ENCODE assay signal across 1 mouse cellular context in genomic region chr8:120463918-120464584, GRCm38 (mm10).
TF ChIP-seq lines count a peak whose summit lies in the region.

No protein-coding gene starts in this region.

TF ChIP-seq in CH12.LX, 34 proteins besides CTCF, POLR2A, EP300 and RAD21 (continued from another document):
- peak; percentile 62; the same call in 1 of the 2 replicates for TF ChIP-seq TCF12 (IDR thresholded peaks at IDR 0.05; ENCODE audit: low read depth, low read length)
- TF ChIP-seq MEF2A (IDR thresholded peaks at IDR 0.05; ENCODE audit: borderline replicate concordance, low read depth, low read length): peak; percentile 78
- TF ChIP-seq MAFK (IDR thresholded peaks at IDR 0.05; ENCODE audit: insufficient replicate concordance, low read length): 0 out of 2 replicates have a peak, but pooled peaks have one; percentile 7
- TF ChIP-seq E2F4 (IDR thresholded peaks at IDR 0.05; ENCODE audit: insufficient replicate concordance, low read depth, low read length): no peak
- TF ChIP-seq ZKSCAN1 (IDR thresholded peaks at IDR 0.05; ENCODE audit: borderline replicate concordance, low read depth, low read length): peak; percentile 15; the same call in 1 of the 2 replicates
- TF ChIP-seq JUND (conservative IDR thresholded peaks at IDR 0.05; ENCODE audit: low read depth, low read length): no peak
- peak; percentile 42; the same call in 1 of the 2 replicates for TF ChIP-seq IRF4 (IDR thresholded peaks at IDR 0.05; ENCODE audit: low read depth, low read length)
- peak; percentile 95 for TF ChIP-seq ZNF384 (IDR thresholded peaks at IDR 0.05; ENCODE audit: low read depth, low read length)
- TF ChIP-seq POLR2AphosphoS2 (IDR thresholded peaks at IDR 0.05; ENCODE audit: low read depth, low read length): no peak
- TF ChIP-seq MXI1 (IDR thresholded peaks at IDR 0.05; ENCODE audit: low read depth, low read length): peak; percentile 84
- TF ChIP-seq SMC3 (IDR thresholded peaks at IDR 0.05; ENCODE audit: low read depth, low read length): peak; percentile 38
- peak; percentile 87 for TF ChIP-seq ETS1 (conservative IDR thresholded peaks at IDR 0.05; ENCODE audit: low read depth, low read length)
- TF ChIP-seq ZMIZ1 (IDR thresholded peaks at IDR 0.05; ENCODE audit: low read depth, low read length): no peak
- TF ChIP-seq HCFC1 (IDR thresholded peaks at IDR 0.05; ENCODE audit: low read depth, low read length): no peak
TF ChIP-seq in CH12.LX: peak in this region for 17.
